Mouse (Mus musculus): ENCODE measurements around the gene Tmbim1.
"Not testable (repeated sequence)": the region's sequence is repeated elsewhere in the genome, so short reads cannot be mapped to it uniquely, and the experiment has no call there.

The Tmbim1 gene

DNA sequence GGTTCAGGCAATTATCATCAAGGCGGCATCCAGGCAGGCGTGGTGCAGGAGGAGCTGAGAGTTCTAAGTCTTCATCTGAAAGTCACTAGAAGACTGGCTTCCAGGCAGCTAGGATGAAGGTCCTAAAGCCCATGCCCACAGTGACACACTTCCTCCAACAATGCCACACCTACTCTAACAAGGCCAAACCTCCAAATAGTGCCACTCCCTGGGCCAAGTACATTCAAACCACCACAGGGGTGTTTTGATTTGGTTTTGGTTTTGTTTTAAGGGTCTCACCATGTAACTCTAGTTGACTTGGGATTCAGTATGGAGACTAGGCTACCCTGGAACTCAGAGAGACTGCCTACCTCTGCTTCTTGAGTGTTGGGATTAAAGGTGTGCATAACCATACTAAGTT lies at the start of gene Tmbim1:
Tmbim1 (minus strand) TSS at position 101 of the 400 bp plus-strand sequence.
- no peak for DNase-seq

DNA sequence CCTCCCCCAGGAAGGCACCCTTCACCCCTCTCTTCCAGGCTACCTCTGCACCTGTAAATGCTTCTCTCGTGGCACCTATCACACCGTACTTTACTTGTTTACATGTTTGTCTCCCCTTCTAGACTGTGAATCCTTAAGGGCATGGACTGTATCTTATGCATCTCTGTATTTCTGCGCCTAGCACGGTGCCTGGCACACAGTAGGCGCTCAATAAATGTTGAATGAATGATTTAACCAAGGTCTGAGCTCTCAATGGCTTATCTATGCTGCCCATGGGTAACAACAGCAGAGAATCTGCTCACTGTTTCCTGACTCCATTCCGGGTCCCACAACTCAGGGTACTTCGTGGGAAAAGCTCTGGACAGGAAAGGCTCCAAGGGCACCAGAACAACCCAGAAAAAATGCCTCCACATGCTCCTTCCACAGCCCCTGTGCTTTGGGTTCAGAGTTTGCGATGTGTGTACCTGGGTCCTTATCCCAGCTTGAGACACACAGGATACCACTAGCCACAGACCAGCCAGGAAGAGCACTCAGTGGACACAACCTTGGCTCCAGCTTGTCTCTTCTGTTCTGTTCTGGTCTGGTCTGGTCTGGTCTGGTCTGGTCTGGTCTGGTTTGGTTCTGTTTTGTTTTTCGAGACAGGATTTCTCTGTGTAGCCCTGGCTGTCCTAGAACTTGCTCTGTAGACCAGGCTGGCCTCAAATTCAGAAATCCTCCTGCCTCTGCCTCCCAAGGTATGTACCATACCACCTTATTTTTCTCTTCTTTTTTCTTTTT lies 48.2 kb upstream of the Tmbim1 start:
- DNase-seq, result no peak

DNA sequence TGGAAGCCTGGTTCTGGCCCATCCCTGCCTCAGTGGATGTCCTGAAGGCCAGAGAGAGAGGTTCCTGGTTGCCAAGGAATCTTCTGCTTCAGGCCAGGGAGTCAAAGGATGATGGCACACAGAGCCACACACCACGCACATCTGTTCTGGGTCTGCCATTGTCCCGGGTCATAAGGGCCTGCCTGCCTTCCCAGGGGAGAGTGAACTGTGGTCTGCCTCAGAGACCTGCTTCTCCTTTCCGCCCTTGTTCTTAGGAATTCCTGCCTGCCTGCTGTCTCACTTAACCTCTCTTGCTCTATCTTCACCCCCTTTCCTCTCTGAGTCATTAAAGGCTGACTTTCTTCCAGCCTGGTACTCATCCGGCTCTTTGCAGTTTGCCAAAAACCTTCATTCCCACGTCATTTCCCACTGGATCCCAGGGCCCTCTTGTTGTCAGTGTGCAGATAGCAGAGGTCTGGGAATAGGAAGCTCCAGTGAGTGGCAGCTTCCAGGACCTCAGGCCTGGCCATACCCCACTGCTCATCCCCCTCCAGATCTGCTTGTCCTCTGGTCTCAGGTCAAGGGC lies 47.2 kb upstream of the Tmbim1 start:
- DNase-seq, result no peak

DNA sequence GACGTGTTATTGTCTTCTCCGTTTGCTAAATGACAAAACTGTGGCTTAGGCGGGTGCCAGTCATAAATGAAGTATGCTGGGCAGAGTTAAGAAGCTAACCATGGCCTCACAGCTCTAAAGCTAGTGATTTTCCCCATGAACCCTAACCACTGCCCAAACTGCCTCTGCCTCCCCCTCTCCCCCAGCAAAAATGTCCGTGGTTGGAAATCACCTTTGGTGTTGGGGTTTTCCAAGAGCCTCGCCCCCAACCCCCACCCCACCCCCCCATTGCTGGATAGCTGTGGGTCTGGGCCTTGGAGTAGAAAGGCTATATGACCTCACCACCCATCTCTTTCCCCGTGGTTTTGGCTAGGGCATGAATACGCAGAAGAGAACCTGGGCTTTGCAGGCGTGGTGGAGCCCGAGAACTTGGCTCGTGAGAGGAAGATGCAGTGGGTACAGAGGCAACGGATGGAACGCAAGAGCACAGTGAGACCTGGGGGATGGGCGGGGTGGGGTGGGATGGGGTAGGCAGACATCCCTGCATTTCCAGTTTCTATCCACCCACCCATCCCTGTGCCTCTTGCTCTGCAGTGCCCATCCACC lies 45.9 kb upstream of the Tmbim1 start:
- DNase-seq, result no peak

DNA sequence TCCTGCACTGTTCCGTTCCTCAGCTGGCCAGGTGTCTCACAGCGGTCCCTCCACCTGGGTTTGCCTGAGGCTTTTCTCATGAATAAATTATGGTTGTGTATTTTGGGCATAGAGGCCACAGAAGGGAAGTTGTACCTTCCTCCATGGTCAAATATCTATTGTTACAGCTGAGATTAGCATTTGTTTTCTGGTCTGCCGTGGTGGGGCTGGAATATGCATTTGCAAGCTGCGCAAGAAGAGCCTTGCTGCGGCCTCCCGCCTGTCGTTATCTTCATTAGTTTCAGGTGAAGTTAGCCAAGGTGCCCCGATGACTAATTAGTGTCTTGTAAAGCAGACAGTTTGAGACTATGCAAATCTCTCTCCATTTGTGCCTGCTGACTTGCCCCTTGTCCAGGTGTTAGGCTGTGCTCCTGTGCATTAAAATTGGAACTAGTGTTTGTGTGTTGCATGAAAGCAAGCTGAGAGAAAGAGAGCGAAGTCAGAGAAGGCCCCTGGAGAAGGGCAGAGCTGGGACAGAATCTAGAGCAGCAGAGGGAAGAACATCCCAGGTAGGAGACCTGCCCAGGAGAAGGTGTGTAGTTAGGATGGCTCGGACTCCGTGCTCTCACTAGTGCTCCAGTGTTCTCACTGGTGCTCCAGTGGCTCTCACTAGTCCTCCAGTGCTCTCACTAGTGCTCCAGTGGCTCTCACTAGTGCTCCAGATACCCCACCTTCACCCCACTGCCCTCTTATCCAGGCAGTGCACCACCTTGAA lies 38.9 kb upstream of the Tmbim1 start:
- DNase-seq, result no peak

DNA sequence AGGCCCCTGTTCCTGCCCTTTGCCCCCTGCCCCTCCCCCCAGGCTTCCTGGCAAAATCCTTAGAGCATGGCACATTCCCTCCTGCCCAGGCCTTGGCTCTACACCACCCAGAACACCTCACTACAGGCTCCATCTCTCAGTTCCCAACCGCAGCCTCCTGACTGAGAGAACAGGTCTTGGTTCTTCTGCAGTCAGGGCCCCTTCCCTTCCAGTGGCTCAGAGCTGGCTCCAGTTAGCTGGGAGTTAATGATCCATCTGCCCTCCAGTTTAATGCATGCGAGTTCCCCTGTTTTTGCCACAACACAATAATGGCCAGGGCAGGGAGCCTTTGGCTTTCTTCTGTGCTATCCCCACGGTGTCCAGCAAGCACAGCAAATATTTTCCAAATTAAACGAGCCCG lies 37.7 kb upstream of the Tmbim1 start:
- no peak for DNase-seq

DNA sequence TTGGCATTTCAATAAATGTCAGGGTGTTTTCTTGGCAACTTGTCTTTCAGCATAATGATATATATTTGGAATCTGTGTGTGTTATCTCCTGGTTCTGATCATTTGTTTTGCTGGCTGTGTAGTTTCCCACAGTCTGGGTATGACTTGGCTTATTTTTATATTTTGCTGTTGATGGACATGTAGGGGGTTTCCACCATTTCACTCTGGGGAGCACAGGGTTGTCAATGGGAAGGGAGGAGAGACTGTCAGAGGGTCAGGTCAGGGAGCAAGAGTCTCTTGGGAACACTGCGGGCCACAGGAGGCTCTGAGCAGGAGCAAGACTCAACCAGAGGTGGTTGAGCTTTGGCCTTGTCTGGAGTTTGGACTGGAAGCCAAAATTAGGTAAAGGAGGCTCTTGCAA lies 36.9 kb upstream of the Tmbim1 start:
- no peak for DNase-seq

DNA sequence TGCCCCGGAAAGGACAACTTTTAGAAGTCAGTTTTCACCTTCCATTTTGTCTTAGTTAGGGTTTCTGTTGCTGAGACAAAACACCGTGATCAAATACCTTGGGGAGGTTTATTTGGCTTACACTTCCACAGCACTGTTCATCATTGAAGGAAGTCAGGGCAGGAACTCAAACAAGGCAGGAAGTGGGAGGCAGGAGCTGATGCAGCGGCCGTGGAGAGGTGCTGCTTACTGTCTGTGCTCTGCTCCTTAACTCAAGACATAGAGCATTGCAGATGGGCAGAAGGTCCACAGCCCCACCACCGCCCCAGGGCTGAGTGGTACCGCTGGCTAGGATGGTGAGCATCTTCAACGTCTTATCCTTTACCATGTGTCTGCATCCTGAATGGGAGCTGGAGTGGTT lies 36.5 kb upstream of the Tmbim1 start:
- DNase-seq, result no peak

DNA sequence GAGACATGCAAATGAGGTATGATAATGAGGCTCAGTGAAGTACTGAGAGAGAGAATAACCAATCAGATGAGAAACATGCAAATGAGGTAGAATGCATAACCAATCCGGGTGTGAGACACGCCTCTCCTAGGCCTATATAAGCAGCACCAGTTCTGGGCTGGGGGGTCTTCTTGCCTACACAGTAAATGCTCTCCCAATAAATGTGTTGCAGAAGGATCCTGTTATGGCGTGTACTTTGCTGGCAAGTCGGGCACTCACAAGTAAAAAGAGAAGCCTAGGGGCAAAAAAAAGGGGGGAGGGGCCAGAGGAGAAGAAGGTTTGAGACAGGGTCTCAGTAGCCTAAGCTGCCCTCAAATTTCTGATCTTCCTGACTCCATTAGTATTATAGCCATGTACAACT lies 35.6 kb upstream of the Tmbim1 start:
- not testable (repeated sequence) for DNase-seq

DNA sequence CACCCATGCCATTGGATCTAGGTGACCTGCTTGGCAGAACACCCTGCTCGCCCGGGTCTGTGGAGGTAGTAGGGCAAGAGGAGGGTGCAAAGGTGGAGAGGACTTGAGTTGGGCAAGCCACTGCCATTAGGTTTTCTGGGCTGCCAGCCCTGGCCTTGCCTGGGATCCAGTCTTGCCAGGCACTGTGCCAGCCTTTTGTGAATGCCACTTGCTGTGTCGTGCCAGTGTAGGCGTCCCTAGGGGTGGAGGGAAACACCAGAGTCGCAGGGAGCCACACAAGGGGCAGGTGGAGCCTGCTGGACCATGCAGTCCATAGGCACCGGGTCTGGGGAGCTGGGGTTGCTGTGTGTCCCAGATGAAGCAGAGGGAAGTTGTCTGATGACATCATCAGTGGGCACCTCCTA lies 34.9 kb upstream of the Tmbim1 start:
- DNase-seq, result peak; percentile 22

DNA sequence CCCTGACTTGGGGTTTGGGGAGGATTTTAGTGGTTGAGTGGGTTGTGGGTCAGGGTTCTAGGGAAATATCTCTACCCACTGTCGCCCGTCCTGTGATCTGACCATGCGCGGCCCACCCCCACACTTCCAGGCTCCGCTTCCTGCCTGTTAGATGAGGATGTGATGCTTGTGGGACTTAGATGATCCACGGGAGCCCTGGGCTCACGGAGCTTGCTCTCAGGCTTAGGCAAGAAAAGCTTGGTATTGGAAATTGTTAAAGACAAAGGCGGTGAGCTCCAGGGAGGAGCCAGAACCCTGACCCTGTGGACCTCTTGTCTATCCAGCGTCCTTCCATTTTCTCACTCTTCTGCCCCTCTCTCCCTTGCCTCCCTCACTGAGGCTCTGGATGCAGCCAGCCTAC lies 34.5 kb upstream of the Tmbim1 start:
- DNase-seq, result no peak

DNA sequence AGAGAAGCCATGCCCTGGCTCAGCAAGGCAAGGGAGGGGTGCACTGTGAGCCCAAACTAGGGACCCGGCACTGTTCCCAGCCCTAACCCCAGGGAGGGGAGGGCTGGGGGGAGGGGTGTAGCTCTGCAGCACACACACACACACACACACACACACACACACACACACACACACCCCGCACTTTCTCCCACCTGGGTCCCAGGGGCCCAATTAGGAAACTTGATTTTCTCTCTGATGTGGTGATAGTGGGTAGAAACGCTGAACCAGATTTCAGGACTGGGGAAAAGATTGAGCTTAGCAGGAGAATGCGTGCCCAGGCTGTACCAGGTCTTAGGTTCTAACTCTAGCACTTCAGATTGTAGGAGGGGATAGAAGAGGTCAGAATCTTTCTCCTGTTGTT lies 33.2 kb upstream of the Tmbim1 start:
- no peak for DNase-seq

DNA sequence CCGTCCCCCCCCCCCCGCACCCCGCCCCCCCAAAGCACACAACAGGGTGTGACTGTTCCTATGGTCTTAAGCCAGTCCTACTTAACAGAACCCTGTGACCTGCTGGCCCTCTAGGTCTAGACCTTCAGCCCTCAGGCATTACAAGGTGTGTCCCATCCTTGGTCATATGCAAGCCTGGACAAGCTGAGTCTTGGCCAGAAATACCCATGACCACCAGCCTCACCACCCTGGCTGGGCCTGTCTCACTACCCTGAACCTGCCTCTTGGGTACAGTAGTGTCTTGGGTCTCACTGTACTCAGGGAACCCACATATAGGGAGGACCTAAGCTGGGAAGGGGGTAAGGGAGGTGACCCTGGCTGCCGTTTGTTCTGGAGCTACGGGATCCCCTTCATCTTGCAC lies 32.6 kb upstream of the Tmbim1 start:
- DNase-seq, result no peak

DNA sequence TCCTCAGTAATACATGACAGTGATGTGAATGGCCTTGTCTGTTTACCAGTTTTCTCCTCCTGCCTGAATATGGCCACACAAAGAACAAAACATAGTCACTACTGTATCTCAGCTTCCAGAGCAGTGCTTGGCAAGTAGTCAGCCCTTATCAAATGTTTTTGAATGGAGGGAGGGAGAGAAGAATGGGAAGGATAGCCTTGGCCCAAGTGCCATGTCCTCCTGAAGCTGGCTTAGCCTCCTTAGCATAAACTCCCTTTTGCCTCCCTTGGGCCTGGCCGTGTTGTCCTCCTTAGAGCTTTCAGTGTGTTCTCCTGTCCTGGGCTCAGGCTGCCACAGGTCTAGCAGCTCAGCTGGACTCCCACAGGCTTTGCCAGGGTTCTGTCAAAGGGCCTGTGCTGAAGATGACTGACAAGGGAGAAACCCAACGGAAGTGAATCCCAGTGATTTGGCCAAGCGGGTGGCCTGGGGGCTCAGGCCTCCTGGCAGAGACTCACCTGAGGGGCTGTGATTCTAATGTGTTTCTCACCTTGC lies 31.9 kb upstream of the Tmbim1 start:
- no peak for DNase-seq

DNA sequence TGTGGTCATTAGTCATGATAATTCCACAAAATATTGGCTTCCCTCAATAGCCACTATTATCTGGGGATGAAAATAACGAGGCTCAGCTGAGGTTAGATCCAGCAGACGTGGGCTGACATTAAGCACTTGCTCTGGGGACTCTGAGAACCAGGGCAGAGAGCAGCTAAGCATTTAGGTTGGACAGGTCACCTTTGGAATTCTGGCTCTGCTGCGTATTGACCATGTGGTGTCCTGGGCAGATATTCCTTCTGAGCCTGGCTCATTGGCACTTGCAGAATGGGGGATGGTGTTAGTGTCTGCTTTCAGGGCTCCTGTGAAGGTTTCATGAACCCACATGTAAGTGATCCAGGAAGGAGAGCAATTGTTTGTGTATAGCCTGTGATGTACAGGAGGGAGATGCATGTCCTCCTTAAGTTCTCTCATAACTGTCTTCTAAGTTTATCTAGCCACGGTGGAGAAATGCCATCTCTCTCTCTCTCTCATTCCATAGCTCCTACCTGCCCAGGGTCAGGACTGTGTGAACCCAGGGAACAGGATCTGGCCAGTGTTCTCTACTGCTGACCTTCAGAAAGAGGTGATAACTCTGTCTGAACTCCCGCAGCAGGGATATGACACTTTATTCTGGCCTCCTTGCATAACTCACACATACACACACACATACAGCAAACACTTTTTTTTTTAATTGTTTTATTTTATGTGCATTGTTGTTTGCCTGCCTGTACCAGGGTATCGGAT lies 30.2 kb upstream of the Tmbim1 start:
- DNase-seq, result no peak

DNA sequence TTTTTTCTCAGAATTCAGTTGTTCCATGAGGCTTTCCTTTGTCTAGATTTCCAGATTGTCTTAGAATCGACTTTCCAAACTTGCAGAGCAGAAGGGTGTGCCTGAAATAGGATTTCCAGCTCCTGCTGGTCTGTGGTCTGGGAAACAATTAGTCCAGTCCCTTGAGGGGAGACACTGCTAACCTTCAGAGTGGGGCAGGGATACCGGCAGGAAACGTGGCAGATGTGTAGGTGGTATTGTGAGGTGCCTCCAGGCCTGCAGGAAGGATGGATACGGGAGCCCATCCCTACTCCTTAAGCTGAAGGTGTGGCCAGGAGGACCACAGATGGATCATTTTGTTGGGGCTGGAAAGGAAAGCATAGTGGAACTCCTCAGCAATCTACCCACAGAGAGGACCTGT lies 29.6 kb upstream of the Tmbim1 start:
- DNase-seq, result no peak

DNA sequence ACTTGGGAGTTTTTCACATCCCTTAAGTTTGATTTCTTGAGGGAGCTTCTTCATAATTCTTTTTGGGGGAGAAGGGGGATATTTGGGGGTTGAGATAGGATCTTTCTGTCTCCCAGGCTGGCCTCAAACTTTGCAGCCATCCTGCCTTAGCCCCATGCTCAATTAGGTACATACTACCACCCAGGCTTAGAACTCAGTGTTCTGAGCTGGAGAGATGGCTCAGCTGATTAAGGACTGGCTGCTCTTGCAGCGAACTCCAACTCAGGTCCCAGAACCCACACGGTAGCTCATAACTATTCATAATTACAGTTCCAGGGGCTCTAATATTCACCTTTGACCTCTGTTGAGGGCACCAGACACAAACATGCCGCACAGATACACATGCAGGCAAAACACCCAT lies 29.2 kb upstream of the Tmbim1 start:
- DNase-seq, result no peak

DNA sequence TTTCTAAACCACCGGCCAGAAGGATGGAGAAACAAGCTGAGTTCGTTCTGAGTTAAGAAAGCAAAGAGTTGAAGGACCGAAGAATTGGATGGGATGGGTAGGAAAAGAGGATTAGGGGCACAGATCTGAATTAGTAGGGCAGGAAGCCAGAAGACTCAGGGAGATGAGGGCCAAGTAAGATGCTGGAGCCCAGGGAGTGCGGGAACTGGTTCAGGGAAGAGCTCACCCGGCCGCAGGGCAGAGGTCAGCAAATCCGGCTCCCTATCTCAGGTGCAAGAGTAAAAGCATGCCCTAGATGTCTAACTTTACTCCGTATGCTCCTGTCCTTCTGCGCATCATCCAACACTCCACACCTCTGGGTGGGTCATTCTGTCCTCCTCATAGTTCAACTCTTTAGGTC lies 27.5 kb upstream of the Tmbim1 start:
- no peak for DNase-seq

DNA sequence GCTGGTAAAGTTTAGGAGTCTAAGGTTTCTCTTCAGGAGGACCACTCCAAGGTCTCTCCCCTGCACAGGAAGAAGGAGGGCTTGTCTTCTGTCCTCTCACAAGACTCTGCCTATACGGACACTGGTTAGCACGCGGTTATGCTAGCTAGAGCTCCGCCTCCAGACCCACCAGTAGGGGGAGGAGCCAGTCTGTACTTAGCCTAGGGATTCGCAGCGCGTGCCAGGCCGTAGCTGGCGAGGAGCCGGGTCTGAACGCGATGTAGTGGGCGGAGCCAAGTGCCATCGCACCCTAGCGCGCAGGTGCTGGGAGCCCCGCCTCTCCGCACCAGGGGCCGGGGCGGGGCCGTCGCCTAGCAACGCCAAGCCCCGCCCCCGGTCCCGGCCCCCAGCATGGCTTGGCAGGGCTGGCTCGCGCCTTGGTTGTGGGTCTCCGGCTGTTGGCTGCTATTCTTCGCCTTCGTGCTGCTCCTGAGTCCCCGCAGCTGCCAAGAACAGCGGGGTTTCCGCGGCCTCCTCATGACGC lies 26.9 kb upstream of the Tmbim1 start:
- DNase-seq, result peak; percentile 96

DNA sequence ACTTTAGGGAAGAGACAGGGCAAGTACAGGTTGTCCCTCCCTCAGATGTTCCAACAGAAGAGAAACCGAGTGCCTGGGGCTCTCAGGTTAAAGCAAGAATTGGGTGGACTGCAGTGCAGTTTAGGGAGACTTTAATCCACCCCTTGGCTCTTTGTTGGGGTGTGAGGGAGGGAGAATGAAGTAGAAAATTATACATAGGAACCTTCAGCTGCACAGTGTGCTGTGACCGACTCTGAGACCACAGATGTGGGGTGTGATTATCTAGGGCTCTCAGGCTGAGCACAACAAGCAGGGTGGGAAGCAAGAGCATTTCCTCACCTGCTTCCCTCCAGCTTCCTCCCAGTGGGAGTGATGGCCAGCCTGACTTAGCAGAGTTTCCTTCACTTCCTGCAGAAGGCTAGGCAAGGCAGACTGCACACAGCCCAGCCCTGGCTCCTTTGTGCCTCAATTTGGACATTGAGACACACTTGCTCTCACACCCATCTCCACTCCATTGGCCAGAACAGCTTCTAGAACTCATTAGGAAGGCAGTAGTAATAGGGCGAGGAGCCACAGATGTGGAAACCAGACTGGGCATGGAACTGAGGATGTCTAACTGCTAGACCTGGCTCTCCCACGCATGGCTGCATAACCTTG lies 25.7 kb upstream of the Tmbim1 start:
- DNase-seq, result peak; percentile 38

DNA sequence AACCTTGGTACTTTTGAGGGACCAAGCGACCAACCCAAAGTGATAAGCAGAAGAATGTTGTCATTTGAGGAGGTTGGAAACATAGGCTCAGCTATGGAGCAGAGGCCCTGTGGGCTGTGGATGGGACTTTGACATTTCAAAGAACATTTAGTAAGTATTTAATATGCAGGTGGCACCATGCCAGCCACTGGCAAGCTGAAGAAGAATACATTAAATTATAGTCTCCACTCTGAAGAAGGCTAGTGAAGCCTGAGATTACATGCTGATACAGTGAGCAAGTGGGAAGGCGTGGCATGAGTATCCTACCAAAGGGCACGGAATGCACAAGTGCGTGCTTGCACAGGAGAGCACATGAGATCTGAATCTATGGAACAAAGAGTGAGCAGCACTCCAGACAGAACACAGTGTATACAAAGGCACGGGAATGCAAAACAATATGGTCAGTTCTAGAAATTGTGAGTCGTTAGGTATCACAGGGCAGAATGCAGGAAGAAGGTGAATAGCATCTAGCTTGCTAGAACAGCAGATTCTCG lies 24.5 kb upstream of the Tmbim1 start:
- DNase-seq, result no peak

DNA sequence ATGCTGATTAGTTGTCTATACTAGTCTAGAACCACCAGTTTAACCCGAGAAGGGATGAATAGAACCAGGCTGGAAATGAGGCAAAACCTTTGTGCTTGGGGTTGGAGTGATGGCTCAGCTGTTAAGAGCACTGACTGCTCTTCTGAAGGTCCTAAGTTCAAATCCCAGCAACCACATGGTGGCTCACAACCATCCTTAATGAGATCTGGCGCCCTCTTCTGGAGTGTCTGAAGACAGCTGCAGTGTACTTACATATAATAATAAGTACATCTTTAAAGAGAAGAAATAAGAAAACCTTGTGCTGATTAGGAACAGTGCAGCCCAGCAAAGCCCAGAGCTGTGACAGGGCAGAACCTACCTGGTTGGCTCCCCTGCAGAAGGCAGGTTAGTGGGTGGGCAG lies 21.5 kb upstream of the Tmbim1 start:
- not testable (repeated sequence) for DNase-seq

Measured in lung, postnatal 10 days (tissue).